ENCODE assay signal across 9 mouse cellular contexts in genomic region chr2:71898335-71898856, GRCm38 (mm10). TPM values are rescaled to one million over a fixed set of nuclear protein-coding genes. Genes with fewer than 3 reads are reported as not detected.
DNase-seq lines count a peak whose midpoint lies in the region; ATAC-seq and TF ChIP-seq lines count a peak whose summit lies in the region.
"Had no signal": no experiment of that assay in that cellular context is flagged by ENCODE, and none has a peak within 500 bp of the region (broad histone marks: within the 10 kb centered on the region; RNA-seq: fewer than 3 reads in every experiment).

No protein-coding gene starts in this region.

- DNase-seq in heart, adult 18-20 months: peak; percentile 22 to 65
- DNase-seq in heart, adult 9 months (ENCODE audit: low spot score in 2 of 2): no peak
- peak in 1 of 2 experiments; percentile 7 for DNase-seq in spleen, adult 2 months (ENCODE audit: low read depth in 1 of 2, low spot score in 2 of 2)
- DNase-seq in spleen, postnatal 4 days (ENCODE audit: low spot score in 2 of 2): no peak
- peak; percentile 42 to 44 for DNase-seq in cerebellum, adult 2 months
- peak; percentile 86 for DNase-seq in hindbrain, postnatal 0 days (ENCODE audit: low spot score)
- DNase-seq in lung, postnatal 36 days: peak; percentile 48
- no peak for DNase-seq in spleen, adult 12 weeks (ENCODE audit: low spot score)

- no peak overlapping the region for H3K9ac ChIP-seq in hindbrain, postnatal 0 days (replicated peaks; ENCODE audit: low read length)
- H3K9ac ChIP-seq: neural tube, embryonic 12.5 days had no signal

- H3K4me1 ChIP-seq in spleen, adult 2 months (ENCODE audit: control insufficient read depth, insufficient read depth, insufficient read length): no peaks in the 10 kb centered on the region
- no peaks in the 10 kb centered on the region for H3K4me1 ChIP-seq in cerebellum, adult 2 months (ENCODE audit: control insufficient read depth, insufficient read depth, low read length)
- no peaks in the 10 kb centered on the region for H3K4me1 ChIP-seq in hindbrain, postnatal 0 days (ENCODE audit: insufficient read depth, low read length)

- no peak overlapping the region for H3K4me2 ChIP-seq in hindbrain, postnatal 0 days (ENCODE audit: low read depth, low read length)
- H3K4me2 ChIP-seq: neural tube, embryonic 12.5 days had no signal

- H3K9me3 ChIP-seq in hindbrain, postnatal 0 days (ENCODE audit: low read length): no peaks in the 10 kb centered on the region
- H3K9me3 ChIP-seq: neural tube, embryonic 12.5 days had no signal

- no peak for ATAC-seq in hindbrain, postnatal 0 days

- peak; percentile 27; the same call in 1 of the 2 replicates for TF ChIP-seq CTCF in spleen, adult 2 months (IDR thresholded peaks at IDR 0.05; ENCODE audit: extremely low read depth, insufficient read depth, insufficient read length, insufficient replicate concordance)
- TF ChIP-seq CTCF in cerebellum, adult 2 months (IDR thresholded peaks at IDR 0.05; ENCODE audit: borderline replicate concordance, insufficient read depth, low read depth, low read length): peak; percentile 56; the same call in 1 of the 2 replicates
- peak; percentile 88 for TF ChIP-seq CTCF in hindbrain, postnatal 0 days (IDR thresholded peaks at IDR 0.05; ENCODE audit: low read depth)

- no peak overlapping the region for H3K4me3 ChIP-seq in spleen, adult 2 months (ENCODE audit: extremely low read depth, insufficient read depth, insufficient read length)
- H3K4me3 ChIP-seq in cerebellum, adult 2 months (replicated peaks; ENCODE audit: insufficient read depth, low read depth, low read length): no peak overlapping the region
- H3K4me3 ChIP-seq in hindbrain, postnatal 0 days (ENCODE audit: low read length): no peak overlapping the region
- H3K4me3 ChIP-seq: neural tube, embryonic 12.5 days had no signal

- no peak overlapping the region for H3K27ac ChIP-seq in spleen, adult 2 months (ENCODE audit: insufficient read depth, low read length)
- no peak overlapping the region for H3K27ac ChIP-seq in cerebellum, adult 2 months (ENCODE audit: insufficient read depth, low read length)
- no peak overlapping the region for H3K27ac ChIP-seq in hindbrain, postnatal 0 days
- H3K27ac ChIP-seq: neural tube, embryonic 12.5 days had no signal

- peaks cover 18% of the 10 kb centered on the region for H3K36me3 ChIP-seq in spleen, adult 2 months (ENCODE audit: control insufficient read depth, insufficient read depth, low read length)
- H3K36me3 ChIP-seq in hindbrain, postnatal 0 days (ENCODE audit: insufficient read depth, low read length): peaks cover 6% of the 10 kb centered on the region
- H3K36me3 ChIP-seq: neural tube, embryonic 12.5 days had no signal

- TF ChIP-seq POLR2A in spleen, adult 2 months (IDR thresholded peaks at IDR 0.05; ENCODE audit: low read depth, low read length): no peak
- no peak for TF ChIP-seq POLR2A in cerebellum, adult 2 months (IDR thresholded peaks at IDR 0.05; ENCODE audit: borderline replicate concordance, insufficient read depth, low read length)

- 63% methylated on average over 8 of the region's 8 CpGs for WGBS in spleen, adult 2 months
- 46% methylated on average over 8 of the region's 8 CpGs for WGBS in cerebellum, adult 2 months
- 49% methylated on average over 7 of the region's 8 CpGs for WGBS in hindbrain, postnatal 0 days

- H3K27me3 ChIP-seq in spleen, adult 2 months (ENCODE audit: control insufficient read depth, insufficient read depth, low read length): no peaks in the 10 kb centered on the region
- no peaks in the 10 kb centered on the region for H3K27me3 ChIP-seq in cerebellum, adult 2 months (ENCODE audit: control insufficient read depth, insufficient read depth, low read length)
- H3K27me3 ChIP-seq in hindbrain, postnatal 0 days (ENCODE audit: insufficient read depth, low read length): no peaks in the 10 kb centered on the region
- H3K27me3 ChIP-seq: neural tube, embryonic 12.5 days had no signal

RNA-seq across cellular contexts. Expression of gene Pdk1, which starts 25.4 kb away (rescaled TPM):
- 100 to 1,000 TPM; 177 to 179 TPM for total RNA-seq in heart, adult 18-20 months (2021)
- polyA plus RNA-seq in spleen, adult 2 months (2012; rRNA removed): 14.1 and 14.5 TPM in 2 replicates
- 11.8 and 12.7 TPM in 2 replicates for polyA plus RNA-seq in cerebellum, adult 2 months (2012; rRNA removed)
- total RNA-seq in hindbrain, postnatal 0 days (2014; rRNA removed): 51.7 and 53.4 TPM in 2 replicates
- polyA plus RNA-seq in hindbrain, postnatal 0 days (2015; fragmentation: Nextera tagmentation; extraction: Ambion mirVana): 18.5 and 19.7 TPM in 2 replicates

Comparison
In these comparisons a context has a peak if more than half of its experiments do, and no peak if none do; other contexts are left out.
1. DNase-seq: peak in heart, adult 18-20 months (2 of 2), cerebellum, adult 2 months (2 of 2), hindbrain, postnatal 0 days (single experiment) and lung, postnatal 36 days (single experiment); none in heart, adult 9 months (0 of 2), spleen, postnatal 4 days (0 of 2) and spleen, adult 12 weeks (single experiment).
2. CTCF ChIP-seq: peak in every context shown above with its lines; median percentile 88 in hindbrain, postnatal 0 days; 56 in cerebellum, adult 2 months; 27 in spleen, adult 2 months.